Mouse (Mus musculus): ENCODE measurements around the gene Ppp3cb. TPM values are rescaled to one million over a fixed set of nuclear protein-coding genes. Genes with fewer than 3 reads are reported as not detected.

The Ppp3cb gene
- polyA plus RNA-seq, 1 experiment, result 118 TPM

GRCm38 (mm10) chr14:20565256-20566021 is 19.1 kb upstream of the Ppp3cb start:
- TF ChIP-seq CTCF (IDR thresholded peaks at IDR 0.05; ENCODE audit: low read depth, low read length) (no peak), POLR2A (IDR thresholded peaks at IDR 0.05; ENCODE audit: insufficient read depth, low read length) (no peak), EP300 (IDR thresholded peaks at IDR 0.05; ENCODE audit: insufficient read depth, low read depth, low read length) (no peak)
- Histone ChIP-seq H3K27me3 (ENCODE audit: control insufficient read depth, insufficient read depth, low read length, poor library complexity, severe bottlenecking) (no peaks in the 10 kb centered on the region), H3K9ac (ENCODE audit: low read depth, poor library complexity, severe bottlenecking) (no peak overlapping the region), H3K4me1 (ENCODE audit: control insufficient read depth, insufficient read depth, low read length) (no peaks in the 10 kb centered on the region), H3K9me3 (replicated peaks; ENCODE audit: control insufficient read depth, insufficient read depth, low read length, poor library complexity, severe bottlenecking) (no peaks in the 10 kb centered on the region), H3K27ac (ENCODE audit: insufficient read depth, low read length) (no peak overlapping the region), H3K36me3 (ENCODE audit: control insufficient read depth, insufficient read depth, low read length, poor library complexity, severe bottlenecking) (peaks cover 16% of the 10 kb centered on the region), H3K4me3 (ENCODE audit: low read depth, low read length) (no peak overlapping the region)

DNA sequence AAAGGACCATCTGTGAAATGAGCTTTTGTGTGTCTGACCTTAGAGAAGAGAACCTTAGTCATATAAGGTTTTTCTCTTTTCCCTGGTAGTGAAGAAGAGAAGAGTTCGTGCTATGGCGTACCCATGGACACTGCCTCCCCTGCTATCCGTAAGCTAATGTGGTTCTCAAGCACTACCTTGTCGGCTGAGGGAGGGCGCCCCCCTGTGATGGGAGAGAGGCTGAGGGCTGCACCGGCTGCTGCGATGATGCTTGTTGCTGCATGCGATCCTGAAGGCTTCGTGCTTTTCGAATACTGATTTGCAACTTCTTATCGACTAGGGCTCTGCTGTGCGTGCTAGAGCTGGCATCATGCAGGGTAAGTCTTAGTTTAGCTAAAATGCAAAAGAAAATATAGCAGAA is 18.3 kb upstream of the Ppp3cb start:
- no peak for TF ChIP-seq EP300 (IDR thresholded peaks at IDR 0.05; ENCODE audit: insufficient read depth, low read depth, low read length)
- TF ChIP-seq CTCF (IDR thresholded peaks at IDR 0.05; ENCODE audit: low read depth, low read length), result peak; percentile 79
- no peak for TF ChIP-seq POLR2A (IDR thresholded peaks at IDR 0.05; ENCODE audit: insufficient read depth, low read length)
- Histone ChIP-seq H3K9me3 (replicated peaks; ENCODE audit: control insufficient read depth, insufficient read depth, low read length, poor library complexity, severe bottlenecking) (no peaks in the 10 kb centered on the region), H3K36me3 (ENCODE audit: control insufficient read depth, insufficient read depth, low read length, poor library complexity, severe bottlenecking) (peaks cover 13% of the 10 kb centered on the region; the same call in 1 of the 2 replicates), H3K9ac (ENCODE audit: low read depth, poor library complexity, severe bottlenecking) (no peak overlapping the region), H3K4me3 (ENCODE audit: low read depth, low read length) (no peak overlapping the region), H3K27me3 (ENCODE audit: control insufficient read depth, insufficient read depth, low read length, poor library complexity, severe bottlenecking) (no peaks in the 10 kb centered on the region), H3K4me1 (ENCODE audit: control insufficient read depth, insufficient read depth, low read length) (no peaks in the 10 kb centered on the region), H3K27ac (ENCODE audit: insufficient read depth, low read length) (no peak overlapping the region)

DNA sequence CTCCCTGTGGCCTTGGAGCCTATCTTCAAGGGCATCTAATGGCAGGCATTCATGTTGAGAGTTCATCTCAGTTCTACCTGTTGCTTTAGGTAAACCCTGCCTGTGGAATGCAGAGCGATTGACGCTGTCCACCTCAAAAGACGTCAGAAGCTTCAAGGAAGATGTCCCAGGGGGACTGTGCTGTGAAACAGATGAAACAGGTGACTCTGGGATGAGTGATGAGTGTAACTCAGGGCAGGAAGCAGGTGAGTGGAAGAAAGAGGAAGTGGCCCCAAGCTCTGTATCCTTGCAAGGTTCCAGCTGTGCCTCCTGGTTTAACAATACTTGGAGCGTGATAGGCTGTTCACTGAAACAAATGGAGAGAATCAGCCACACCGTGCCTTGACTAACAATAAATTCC is 15.5 kb upstream of the Ppp3cb start:
- H3K4me1 ChIP-seq (ENCODE audit: control insufficient read depth, insufficient read depth, low read length), result no peaks in the 10 kb centered on the region
- no peaks in the 10 kb centered on the region for H3K27me3 ChIP-seq (ENCODE audit: control insufficient read depth, insufficient read depth, low read length, poor library complexity, severe bottlenecking)
- no peaks in the 10 kb centered on the region for H3K9me3 ChIP-seq (replicated peaks; ENCODE audit: control insufficient read depth, insufficient read depth, low read length, poor library complexity, severe bottlenecking)
- no peak for TF ChIP-seq EP300 (IDR thresholded peaks at IDR 0.05; ENCODE audit: insufficient read depth, low read depth, low read length)
- TF ChIP-seq CTCF (IDR thresholded peaks at IDR 0.05; ENCODE audit: low read depth, low read length), result no peak
- TF ChIP-seq POLR2A (IDR thresholded peaks at IDR 0.05; ENCODE audit: insufficient read depth, low read length), result no peak
- no peak overlapping the region for H3K9ac ChIP-seq (ENCODE audit: low read depth, poor library complexity, severe bottlenecking)
- H3K4me3 ChIP-seq (ENCODE audit: low read depth, low read length), result no peak overlapping the region
- peaks cover 12% of the 10 kb centered on the region; the same call in 1 of the 2 replicates for H3K36me3 ChIP-seq (ENCODE audit: control insufficient read depth, insufficient read depth, low read length, poor library complexity, severe bottlenecking)
- no peak overlapping the region for H3K27ac ChIP-seq (ENCODE audit: insufficient read depth, low read length)

DNA sequence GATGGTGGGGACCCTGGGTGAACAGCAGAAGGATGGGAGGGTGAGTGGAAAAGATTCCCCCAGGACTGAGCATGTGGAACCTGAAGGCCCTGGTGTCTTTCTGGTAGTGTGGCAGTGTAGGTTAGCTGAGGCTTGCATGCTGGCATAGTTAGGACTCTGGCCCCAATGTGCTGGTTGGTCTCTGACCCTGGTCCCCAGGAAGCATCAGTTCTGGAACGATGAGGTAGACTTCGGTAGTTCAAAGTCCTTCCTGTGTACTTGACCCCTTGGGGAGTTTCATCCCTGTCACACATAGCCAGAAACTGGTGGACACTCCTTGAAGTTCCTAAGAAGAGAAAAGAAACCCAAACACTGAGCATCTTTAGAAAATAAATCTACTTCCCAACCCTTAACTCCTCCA is 3.8 kb upstream of the Ppp3cb start:
- H3K36me3 ChIP-seq (ENCODE audit: control insufficient read depth, insufficient read depth, low read length, poor library complexity, severe bottlenecking), result peaks cover 7% of the 10 kb centered on the region
- no peak for TF ChIP-seq EP300 (IDR thresholded peaks at IDR 0.05; ENCODE audit: insufficient read depth, low read depth, low read length)
- TF ChIP-seq POLR2A (IDR thresholded peaks at IDR 0.05; ENCODE audit: insufficient read depth, low read length), result no peak
- TF ChIP-seq CTCF (IDR thresholded peaks at IDR 0.05; ENCODE audit: low read depth, low read length), result no peak

DNA sequence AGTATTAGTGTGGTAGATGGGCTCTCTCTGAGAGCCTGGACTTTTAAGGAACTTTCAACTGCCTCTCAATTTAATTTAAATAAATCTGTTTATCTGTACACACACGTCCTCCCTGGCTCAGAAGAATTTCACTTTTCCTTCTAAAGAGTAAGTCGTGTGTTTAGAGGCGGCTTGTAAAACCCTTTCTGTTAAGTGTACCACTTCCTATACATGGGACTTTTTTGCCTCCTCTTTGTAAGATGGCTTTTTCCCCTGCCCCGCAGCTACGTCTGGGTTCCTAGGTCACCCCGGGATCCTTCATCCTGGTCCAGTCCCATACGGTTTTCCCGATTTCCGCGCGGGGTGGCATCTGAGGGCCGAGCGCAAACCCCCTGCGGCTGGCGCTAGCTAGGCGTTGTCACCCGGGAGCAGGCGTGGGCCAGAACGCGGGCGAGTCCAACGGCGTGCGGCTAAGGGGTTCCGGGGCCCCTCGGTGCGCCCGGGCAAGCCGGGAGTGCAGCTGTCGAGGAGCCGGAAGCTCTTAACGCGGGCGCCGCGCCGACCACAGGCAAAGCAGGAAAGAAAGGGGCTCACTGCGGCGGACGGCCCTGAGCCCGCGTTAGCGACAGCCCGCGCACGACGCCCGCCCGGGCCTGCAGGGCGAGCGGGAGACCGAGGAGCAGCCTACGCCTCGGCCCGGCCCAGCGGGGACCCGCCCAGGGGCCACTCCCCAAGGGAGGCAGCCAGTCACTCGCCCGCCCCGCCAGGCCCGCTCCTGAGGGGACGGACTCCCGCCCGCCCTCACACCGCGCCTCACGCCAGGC is 643 bp downstream of the Ppp3cb start:
- Histone ChIP-seq H3K27ac (ENCODE audit: insufficient read depth, low read length) (peak overlapping the region; percentile 91), H3K27me3 (ENCODE audit: control insufficient read depth, insufficient read depth, low read length, poor library complexity, severe bottlenecking) (no peaks in the 10 kb centered on the region), H3K4me1 (ENCODE audit: control insufficient read depth, insufficient read depth, low read length) (no peaks in the 10 kb centered on the region), H3K9me3 (replicated peaks; ENCODE audit: control insufficient read depth, insufficient read depth, low read length, poor library complexity, severe bottlenecking) (no peaks in the 10 kb centered on the region), H3K9ac (ENCODE audit: low read depth, poor library complexity, severe bottlenecking) (peak overlapping the region; percentile 84), H3K36me3 (ENCODE audit: control insufficient read depth, insufficient read depth, low read length, poor library complexity, severe bottlenecking) (peaks cover 10% of the 10 kb centered on the region), H3K4me3 (ENCODE audit: low read depth, low read length) (peak overlapping the region; percentile 77)
- no peak for TF ChIP-seq EP300 (IDR thresholded peaks at IDR 0.05; ENCODE audit: insufficient read depth, low read depth, low read length)
- no peak for TF ChIP-seq POLR2A (IDR thresholded peaks at IDR 0.05; ENCODE audit: insufficient read depth, low read length)
- no peak for TF ChIP-seq CTCF (IDR thresholded peaks at IDR 0.05; ENCODE audit: low read depth, low read length)

More for the DNA sequence above, 3.8 kb upstream of the Ppp3cb start:
- Histone ChIP-seq H3K27me3 (ENCODE audit: control insufficient read depth, insufficient read depth, low read length, poor library complexity, severe bottlenecking) (no peaks in the 10 kb centered on the region), H3K9ac (ENCODE audit: low read depth, poor library complexity, severe bottlenecking) (no peak overlapping the region), H3K27ac (ENCODE audit: insufficient read depth, low read length) (no peak overlapping the region), H3K4me1 (ENCODE audit: control insufficient read depth, insufficient read depth, low read length) (no peaks in the 10 kb centered on the region), H3K9me3 (replicated peaks; ENCODE audit: control insufficient read depth, insufficient read depth, low read length, poor library complexity, severe bottlenecking) (no peaks in the 10 kb centered on the region), H3K4me3 (ENCODE audit: low read depth, low read length) (no peak overlapping the region)

Data from ES-Bruce4 (cell line).